Mouse (Mus musculus) midbrain, embryonic 16.5 days (tissue): ENCODE data around the gene Ston2. TPM values are rescaled to one million over a fixed set of nuclear protein-coding genes. Genes with fewer than 3 reads are reported as not detected.

Experiments used
- ATAC-seq: fragments of 200-750 bp; cut with Nextera tagmentation; 2 replicates; pipeline ENCODE4 v1.8.0; 2017; ENCODE audit warnings: moderate TSS enrichment
- H3K27ac ChIP-seq: fragments of 300-500 bp; sonication (generic); 2 replicates; pipeline ENCODE4 v1.5.1; 2014; ENCODE audit warnings: mild to moderate bottlenecking, low read length, mixed read lengths
- H3K27me3 ChIP-seq: fragments of 300-500 bp; sonication (generic); 2 replicates; pipeline ENCODE4 v1.6.1; 2014; ENCODE audit warnings: low read depth, low read length, mixed read lengths; ENCODE audit not compliant: control insufficient read depth, insufficient read depth
- H3K36me3 ChIP-seq: fragments of 300-500 bp; sonication (generic); 2 replicates; pipeline ENCODE4 v1.6.1; 2014; ENCODE audit warnings: mild to moderate bottlenecking, low read length, moderate library complexity, mixed read lengths; ENCODE audit not compliant: control insufficient read depth, insufficient read depth
- H3K4me1 ChIP-seq: fragments of 300-500 bp; sonication (generic); 2 replicates; pipeline ENCODE4 v1.6.1; 2014; ENCODE audit warnings: mild to moderate bottlenecking, low read length, mixed read lengths; ENCODE audit not compliant: control insufficient read depth, insufficient read depth
- H3K4me2 ChIP-seq: fragments of 300-500 bp; sonication (generic); 2 replicates; pipeline ENCODE4 v1.6.1; 2014; ENCODE audit warnings: mild to moderate bottlenecking, low read length, mixed read lengths
- H3K4me3 ChIP-seq: fragments of 300-500 bp; sonication (generic); 2 replicates; pipeline ENCODE4 v1.5.1; 2014; ENCODE audit warnings: low read depth, mild to moderate bottlenecking, low read length, moderate library complexity, mixed read lengths
- H3K9ac ChIP-seq: fragments of 300-500 bp; sonication (generic); 2 replicates; pipeline ENCODE4 v1.6.1; 2014; ENCODE audit warnings: low read depth, low read length, mixed read lengths
- H3K9me3 ChIP-seq: fragments of 300-500 bp; sonication (generic); replicated peaks from 2 replicates; pipeline ENCODE4 v1.6.1; 2014; ENCODE audit warnings: mild to moderate bottlenecking, low read length, mixed read lengths; ENCODE audit not compliant: control insufficient read depth, poor library complexity, severe bottlenecking
- WGBS: fragments of 180-500 bp; shearing (Covaris S2); extraction: QIAGEN DNeasy Blood & Tissue Kit; methylation state at CpG from one replicate; pipeline ENCODE4 v1.1.7; 2014; 5-methylcytosine and 5-hydroxymethylcytosine counted together
- polyA plus RNA-seq: library from polyadenylated mRNA; unstranded; fragments of >200 nt; fragmentation: Nextera tagmentation; extraction: Ambion mirVana; gene quantifications from 2 replicates; pipeline ENCODE4 v1.2.1, GENCODE M21; 2015

Gene Ston2
- polyA plus RNA-seq, 1 experiment from 2014 or later = 5.2 TPM

DNA sequence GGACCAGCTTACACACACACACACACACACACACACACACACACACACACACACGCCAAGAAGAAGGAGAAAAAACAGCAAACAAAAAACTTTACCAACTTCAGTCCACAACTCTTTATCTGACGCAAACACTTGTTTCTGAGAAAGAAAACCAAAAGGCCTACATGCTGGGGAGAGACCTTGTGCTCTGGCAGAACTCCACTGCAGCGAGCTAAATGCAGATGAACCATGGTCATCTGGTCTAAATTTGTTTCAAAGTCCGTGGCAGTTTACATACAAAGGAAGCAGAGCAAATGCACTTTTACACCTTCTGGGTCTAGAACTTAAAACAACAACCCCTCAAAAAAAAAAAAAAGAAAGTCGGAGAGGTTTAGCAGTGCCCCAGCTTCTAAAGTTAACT, 79.0 kb downstream of the Ston2 start:
- 81% methylated on average over 5 of the region's 5 CpGs for WGBS
- no peaks in the 10 kb centered on the region for H3K36me3 ChIP-seq
- no peak for ATAC-seq

DNA sequence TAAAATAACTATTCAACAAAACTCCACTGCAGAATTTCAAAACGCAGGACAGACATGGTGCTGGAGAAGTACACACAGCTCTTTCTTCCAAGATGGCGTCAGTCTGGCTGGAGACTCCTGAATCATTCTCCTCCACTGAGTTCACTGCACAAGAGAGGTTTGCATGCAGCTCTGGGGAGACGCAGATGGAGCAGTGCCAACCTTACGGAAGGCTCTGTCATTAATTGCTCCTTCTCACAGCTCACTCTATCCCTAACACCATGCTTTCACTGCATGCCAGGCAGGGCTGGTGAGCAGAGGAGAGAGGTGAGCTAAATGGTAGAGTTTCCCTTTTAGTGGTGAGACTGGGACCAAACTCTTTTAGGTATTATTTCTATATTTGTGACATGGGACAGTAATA, 80.4 kb downstream of the Ston2 start:
- Histone ChIP-seq H3K9ac (no peak overlapping the region), H3K4me3 (no peak overlapping the region), H3K4me2 (no peak overlapping the region), H3K36me3 (no peaks in the 10 kb centered on the region), H3K27me3 (no peaks in the 10 kb centered on the region), H3K9me3 (no peaks in the 10 kb centered on the region), H3K27ac (no peak overlapping the region), H3K4me1 (no peaks in the 10 kb centered on the region)
- ATAC-seq = no peak
- 79% methylated on average over 4 of the region's 4 CpGs for WGBS

More for the DNA sequence above, 79.0 kb downstream of the Ston2 start:
- no peak overlapping the region for H3K4me3 ChIP-seq
- no peaks in the 10 kb centered on the region for H3K9me3 ChIP-seq
- H3K27me3 ChIP-seq = no peaks in the 10 kb centered on the region
- no peak overlapping the region for H3K4me2 ChIP-seq
- H3K4me1 ChIP-seq = no peaks in the 10 kb centered on the region
- no peak overlapping the region for H3K9ac ChIP-seq
- H3K27ac ChIP-seq = no peak overlapping the region

DNA sequence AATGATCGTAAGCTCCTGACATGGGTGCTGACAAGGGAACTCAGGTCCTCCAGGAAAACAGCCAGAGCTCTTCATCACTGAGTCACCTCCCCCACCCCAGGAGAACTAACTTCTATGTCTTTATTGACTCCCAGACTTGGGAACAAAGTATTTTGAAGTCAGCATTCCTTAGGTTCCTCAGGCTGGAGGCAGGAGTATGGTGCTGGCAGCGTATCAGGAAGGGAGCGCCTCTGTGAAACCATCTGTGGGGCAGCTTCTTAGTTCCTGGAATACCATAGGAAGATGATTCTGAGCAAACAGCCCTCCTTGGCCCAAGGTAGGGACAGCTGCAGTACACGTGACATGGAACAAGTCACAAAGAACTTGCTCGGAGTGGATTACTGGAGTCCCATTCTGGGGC, 84.7 kb downstream of the Ston2 start:
- no peaks in the 10 kb centered on the region for H3K9me3 ChIP-seq
- no peak for ATAC-seq
- H3K27ac ChIP-seq = no peak overlapping the region
- 86% methylated on average over 5 of the region's 5 CpGs for WGBS
- no peaks in the 10 kb centered on the region for H3K27me3 ChIP-seq
- H3K9ac ChIP-seq = no peak overlapping the region
- no peaks in the 10 kb centered on the region for H3K36me3 ChIP-seq
- no peak overlapping the region for H3K4me2 ChIP-seq
- H3K4me3 ChIP-seq = no peak overlapping the region
- H3K4me1 ChIP-seq = no peaks in the 10 kb centered on the region

DNA sequence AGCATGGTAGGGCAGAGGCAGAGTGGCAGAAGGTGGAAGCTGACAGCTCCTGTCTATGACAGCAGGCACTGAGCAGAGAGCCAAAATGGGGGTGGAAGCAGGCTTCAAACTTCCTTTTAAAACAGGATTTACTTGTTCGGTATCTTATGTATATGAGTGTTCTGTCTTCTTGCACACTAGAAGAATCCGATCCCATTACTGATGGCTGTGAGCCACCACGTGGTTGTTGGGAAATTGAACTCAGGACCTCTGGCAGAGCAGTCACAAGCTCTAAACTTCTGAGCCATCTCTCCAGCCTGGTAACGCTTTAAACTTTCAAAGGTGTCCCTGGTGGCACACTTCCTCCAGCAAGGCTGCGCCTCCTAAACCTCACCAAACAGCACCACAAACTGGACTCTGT, 85.4 kb downstream of the Ston2 start:
- Histone ChIP-seq H3K27me3 (no peaks in the 10 kb centered on the region), H3K27ac (no peak overlapping the region), H3K4me3 (no peak overlapping the region), H3K9me3 (no peaks in the 10 kb centered on the region), H3K4me2 (no peak overlapping the region), H3K4me1 (no peaks in the 10 kb centered on the region), H3K36me3 (no peaks in the 10 kb centered on the region), H3K9ac (no peak overlapping the region)
- ATAC-seq = no peak
- 91% methylated on average over 5 of the region's 5 CpGs for WGBS

DNA sequence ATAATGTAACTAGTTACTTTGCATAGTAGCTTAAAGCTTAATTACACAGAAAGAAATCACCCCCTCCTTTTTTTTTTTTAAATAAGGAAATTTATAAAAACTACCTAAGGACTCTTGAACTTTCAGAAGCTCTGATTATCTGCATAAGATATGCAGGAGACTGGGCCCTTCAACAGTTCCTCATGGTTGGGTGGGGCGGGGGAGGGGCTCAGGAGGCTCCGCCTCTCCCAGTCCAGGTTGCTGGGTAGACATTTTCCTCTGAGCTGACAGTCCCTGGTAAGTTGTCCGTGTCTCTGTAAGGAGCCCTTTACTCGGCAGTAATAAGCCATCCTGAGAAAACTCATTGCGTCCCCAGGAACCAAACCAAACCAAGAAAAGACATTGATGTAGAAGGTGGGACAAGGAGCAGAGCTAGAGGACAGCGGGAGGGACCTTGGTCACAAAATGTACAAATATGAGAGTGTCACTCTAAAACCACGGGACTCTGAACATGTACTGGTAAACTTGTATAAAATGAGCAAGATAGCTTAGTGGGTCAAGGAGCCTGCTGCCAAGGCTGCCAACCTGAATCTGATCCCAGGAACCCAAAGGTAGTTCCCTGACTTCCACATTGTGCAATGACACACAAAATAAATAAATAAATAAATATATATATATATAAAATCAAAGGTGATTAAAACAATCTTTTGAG, 88.6 kb downstream of the Ston2 start:
- ATAC-seq = no peak
- no peaks in the 10 kb centered on the region for H3K36me3 ChIP-seq
- H3K27ac ChIP-seq = no peak overlapping the region
- H3K4me2 ChIP-seq = no peak overlapping the region
- no peaks in the 10 kb centered on the region for H3K4me1 ChIP-seq
- no peaks in the 10 kb centered on the region for H3K9me3 ChIP-seq
- H3K4me3 ChIP-seq = no peak overlapping the region
- WGBS = 91% methylated on average over 7 of the region's 7 CpGs
- H3K27me3 ChIP-seq = no peaks in the 10 kb centered on the region
- H3K9ac ChIP-seq = no peak overlapping the region

DNA sequence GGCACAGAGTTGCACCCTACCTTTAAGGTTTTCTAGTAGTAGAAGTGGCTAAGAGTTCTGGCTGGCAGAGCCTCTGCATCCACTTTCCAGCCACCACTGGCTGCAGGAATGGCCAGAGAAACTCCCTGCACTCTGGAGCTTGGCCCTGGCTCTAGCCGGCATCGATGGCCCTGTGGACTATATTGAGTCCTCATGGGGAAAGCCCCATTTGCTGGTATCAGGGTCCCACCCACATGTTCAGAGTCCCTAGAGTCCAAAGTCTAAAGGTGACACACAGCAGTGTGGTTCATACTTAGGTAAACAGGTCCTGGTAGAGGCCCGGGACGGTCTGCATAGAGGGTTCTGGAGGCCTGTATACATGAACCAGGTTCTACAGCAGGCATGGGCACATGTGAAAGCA, 92.0 kb downstream of the Ston2 start:
- Histone ChIP-seq H3K9me3 (no peaks in the 10 kb centered on the region), H3K4me2 (no peak overlapping the region), H3K4me1 (no peaks in the 10 kb centered on the region), H3K27ac (no peak overlapping the region), H3K36me3 (no peaks in the 10 kb centered on the region), H3K27me3 (no peaks in the 10 kb centered on the region), H3K9ac (no peak overlapping the region), H3K4me3 (no peak overlapping the region)
- 87% methylated on average over 4 of the region's 4 CpGs for WGBS
- ATAC-seq = no peak

DNA sequence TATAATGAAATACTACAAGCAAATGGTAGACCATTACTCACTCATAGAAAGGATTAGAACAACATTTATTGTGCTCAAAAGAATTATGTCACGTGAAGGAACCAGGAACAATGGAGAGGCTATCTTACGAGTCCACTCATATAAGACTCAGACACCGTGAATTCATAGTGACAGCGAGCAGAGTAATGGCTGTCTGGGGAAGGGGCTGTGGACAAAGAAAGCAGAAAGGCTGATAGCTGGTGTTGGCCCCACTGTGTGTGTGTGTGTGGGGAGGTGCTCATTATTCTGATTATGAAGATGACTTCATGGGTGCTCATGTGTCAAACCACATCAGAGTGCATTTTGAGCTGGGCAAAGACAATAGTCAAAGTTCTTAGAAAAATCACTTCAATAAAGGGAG, 92.4 kb downstream of the Ston2 start:
- WGBS = 31% methylated on average over 4 of the region's 4 CpGs
- Histone ChIP-seq H3K4me2 (no peak overlapping the region), H3K4me1 (no peaks in the 10 kb centered on the region), H3K27me3 (no peaks in the 10 kb centered on the region), H3K4me3 (no peak overlapping the region), H3K9ac (no peak overlapping the region), H3K27ac (no peak overlapping the region), H3K9me3 (no peaks in the 10 kb centered on the region), H3K36me3 (no peaks in the 10 kb centered on the region)
- ATAC-seq = no peak

DNA sequence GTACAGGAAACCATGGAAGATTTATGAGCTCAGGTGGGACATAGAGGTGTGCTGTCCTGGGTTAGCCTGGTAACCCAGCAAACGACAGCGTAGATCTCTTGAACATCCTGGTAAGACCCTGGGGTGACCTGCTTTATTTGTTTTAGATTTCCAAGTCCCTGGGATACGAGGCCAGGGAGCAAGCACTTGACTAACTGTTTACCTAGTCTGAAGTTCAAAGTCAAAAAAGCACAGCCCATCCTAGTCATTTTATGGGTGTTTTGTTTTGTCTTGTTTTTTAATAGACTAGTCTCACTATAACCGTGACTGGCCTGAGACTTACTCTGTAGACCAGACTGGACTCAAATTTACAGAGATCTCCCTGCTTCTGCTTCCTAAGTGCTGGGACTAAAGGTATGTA, 93.4 kb downstream of the Ston2 start:
- no peak for ATAC-seq
- no peaks in the 10 kb centered on the region for H3K36me3 ChIP-seq
- H3K4me3 ChIP-seq = no peak overlapping the region
- no peak overlapping the region for H3K27ac ChIP-seq
- no peak overlapping the region for H3K4me2 ChIP-seq
- H3K27me3 ChIP-seq = no peaks in the 10 kb centered on the region
- WGBS = 76% methylated on average over 4 of the region's 4 CpGs
- no peaks in the 10 kb centered on the region for H3K4me1 ChIP-seq
- no peak overlapping the region for H3K9ac ChIP-seq
- no peaks in the 10 kb centered on the region for H3K9me3 ChIP-seq

DNA sequence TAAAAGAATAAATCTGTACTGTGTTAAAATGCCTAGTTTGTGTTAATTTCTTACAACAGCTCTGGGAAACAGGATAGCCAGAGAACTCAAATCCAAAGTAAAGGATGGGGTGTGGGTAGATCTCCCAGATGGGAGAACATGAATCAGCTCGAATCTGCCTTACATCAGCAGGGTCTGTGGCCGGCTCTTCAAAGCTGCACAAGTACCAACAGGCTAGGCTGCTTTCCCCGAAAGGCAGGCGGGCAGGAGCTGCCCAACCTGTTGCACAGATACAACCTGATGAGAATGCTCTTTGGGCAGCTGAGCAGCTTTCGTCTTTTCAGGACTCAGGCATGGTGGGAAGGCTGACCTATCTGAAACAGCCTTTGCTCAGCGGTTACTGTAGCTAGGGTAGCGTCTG, 94.6 kb downstream of the Ston2 start:
- Histone ChIP-seq H3K4me2 (no peak overlapping the region), H3K27ac (no peak overlapping the region), H3K4me3 (no peak overlapping the region), H3K36me3 (no peaks in the 10 kb centered on the region), H3K9ac (no peak overlapping the region), H3K27me3 (no peaks in the 10 kb centered on the region), H3K4me1 (no peaks in the 10 kb centered on the region), H3K9me3 (no peaks in the 10 kb centered on the region)
- 90% methylated on average over 7 of the region's 7 CpGs for WGBS
- no peak for ATAC-seq
